Mouse (Mus musculus) neural tube, postnatal 0 days (tissue): ENCODE measurements around the gene Sox2. TPM values are rescaled to one million over a fixed set of nuclear protein-coding genes. Genes with fewer than 3 reads are reported as not detected.

Source experiments
- microRNA counts: library from miRNA; unstranded; fragments of <30 nt; microRNA quantifications from one replicate; lab custom pipeline; 2015
- microRNA-seq: library from miRNA; unstranded; fragments of <30 nt; microRNA quantifications from one replicate; pipeline ENCODE4, GENCODE M21; 2016
- polyA plus RNA-seq: library from polyadenylated mRNA; unstranded; fragments of >200 nt; fragmentation: Nextera tagmentation; extraction: Ambion mirVana; gene quantifications from 2 replicates; pipeline ENCODE4 v1.2.1, GENCODE M21; 2015

The Sox2 gene
- polyA plus RNA-seq, result 24.7 and 30.3 TPM in 2 replicates

GRCm38 (mm10) chr3:34649726-34650620 is at the start of gene Sox2:
Gene Sox2 (plus strand): TSS chr3:34650405.

MicroRNAs encoded within 50 kb of the gene (microRNA counts, 519-probe panel; counts per million panel counts)
- microRNA mmu-miR-1897-3p (lab: Ali Mortazavi, UCI), result 40.5 counts per million

Small RNA genes lying within 50 kb of the gene (microRNA-seq; reads per million reads assigned to microRNA genes)
- gene Mir1897, result not detected
